Mouse (Mus musculus) hindbrain, embryonic 14.5 days (tissue): Measurements from ENCODE around the gene Gm17651. TPM values are rescaled to one million over a fixed set of nuclear protein-coding genes. Genes with fewer than 3 reads are reported as not detected.
A peak's percentile ranks its signal among the peaks of the same experiment; 100 is the strongest.

Source experiments
- ATAC-seq: fragments of 200-750 bp; cut with Nextera tagmentation; 2 replicates; pipeline ENCODE4 v1.8.0; 2017; ENCODE audit warnings: moderate number of reproducible peaks, mild to moderate bottlenecking, moderate TSS enrichment, moderate library complexity; ENCODE audit not compliant: low FRiP score
- DNase-seq: peaks from one replicate; pipeline ENCODE4 v3.0.0-alpha.2; 2015; ENCODE audit warnings: low spot score
- H3K27ac ChIP-seq: fragments of 300-500 bp; sonication (generic); 2 replicates; pipeline ENCODE4 v1.5.1; 2014; ENCODE audit warnings: mild to moderate bottlenecking, moderate library complexity
- H3K27me3 ChIP-seq: fragments of 300-500 bp; sonication (generic); 2 replicates; pipeline ENCODE4 v1.6.1; 2014; ENCODE audit warnings: mild to moderate bottlenecking, low read length, mixed read lengths; ENCODE audit not compliant: control insufficient read depth, insufficient read depth
- H3K36me3 ChIP-seq: fragments of 300-500 bp; sonication (generic); replicated peaks from 2 replicates; pipeline ENCODE4 v1.6.1; 2014; ENCODE audit not compliant: control insufficient read depth, insufficient read depth
- H3K4me1 ChIP-seq: fragments of 300-500 bp; sonication (generic); replicated peaks from 2 replicates; pipeline ENCODE4 v1.6.1; 2014; ENCODE audit warnings: antibody characterized with exemption, low read length, mixed read lengths; ENCODE audit not compliant: control insufficient read depth, insufficient read depth
- H3K4me2 ChIP-seq: fragments of 300-500 bp; sonication (generic); replicated peaks from 2 replicates; pipeline ENCODE4 v1.6.1; 2014; ENCODE audit warnings: mild to moderate bottlenecking, moderate library complexity
- H3K4me3 ChIP-seq: fragments of 300-500 bp; sonication (generic); replicated peaks from 2 replicates; pipeline ENCODE4 v1.5.1; 2014; ENCODE audit warnings: mild to moderate bottlenecking, low read length
- H3K9ac ChIP-seq: fragments of 300-500 bp; sonication (generic); 2 replicates; pipeline ENCODE4 v1.6.1; 2014
- H3K9me3 ChIP-seq: fragments of 300-500 bp; sonication (generic); 2 replicates; pipeline ENCODE4 v1.6.1; 2016; ENCODE audit warnings: low read length; ENCODE audit not compliant: control insufficient read depth
- WGBS: fragments of 180-500 bp; shearing (Covaris S2); extraction: QIAGEN DNeasy Blood & Tissue Kit; methylation state at CpG from one replicate; pipeline ENCODE4 v1.1.7; 2014; 5-methylcytosine and 5-hydroxymethylcytosine counted together
- polyA plus RNA-seq: library from polyadenylated mRNA; unstranded; fragments of >200 nt; fragmentation: Nextera tagmentation; extraction: Ambion mirVana; gene quantifications from 2 replicates; pipeline ENCODE4 v1.2.1, GENCODE M21; 2014

Gene Gm17651
- polyA plus RNA-seq, 1 experiment from 2014 or later: not detected

DNA sequence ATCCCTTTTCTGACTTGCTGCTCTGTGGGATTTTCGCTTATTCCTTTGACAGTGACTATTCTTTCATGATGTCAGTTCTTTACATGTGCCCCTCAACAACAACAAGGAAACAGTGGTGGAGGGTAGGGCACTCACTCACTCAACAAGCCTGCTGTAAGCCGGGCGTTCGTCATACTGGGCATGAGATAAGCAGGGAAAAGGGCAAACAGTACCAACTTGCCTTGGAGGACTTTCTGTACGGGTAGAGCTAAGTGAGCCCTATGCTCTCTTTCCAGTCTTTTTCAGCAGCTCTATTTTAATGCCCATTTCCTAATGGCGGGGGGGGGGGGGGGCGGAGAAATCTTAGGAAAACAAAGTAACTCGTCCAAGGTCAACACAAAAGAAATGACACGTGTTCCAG lies 32.5 kb downstream of the Gm17651 start:
- Histone ChIP-seq H3K9me3 (no peaks in the 10 kb centered on the region), H3K36me3 (no peaks in the 10 kb centered on the region), H3K27me3 (no peaks in the 10 kb centered on the region), H3K4me2 (no peak overlapping the region), H3K4me3 (no peak overlapping the region), H3K27ac (no peak overlapping the region), H3K4me1 (no peaks in the 10 kb centered on the region), H3K9ac (no peak overlapping the region)
- DNase-seq (no peak), ATAC-seq (no peak)
- 84% methylated on average over 9 of the region's 9 CpGs for WGBS

DNA sequence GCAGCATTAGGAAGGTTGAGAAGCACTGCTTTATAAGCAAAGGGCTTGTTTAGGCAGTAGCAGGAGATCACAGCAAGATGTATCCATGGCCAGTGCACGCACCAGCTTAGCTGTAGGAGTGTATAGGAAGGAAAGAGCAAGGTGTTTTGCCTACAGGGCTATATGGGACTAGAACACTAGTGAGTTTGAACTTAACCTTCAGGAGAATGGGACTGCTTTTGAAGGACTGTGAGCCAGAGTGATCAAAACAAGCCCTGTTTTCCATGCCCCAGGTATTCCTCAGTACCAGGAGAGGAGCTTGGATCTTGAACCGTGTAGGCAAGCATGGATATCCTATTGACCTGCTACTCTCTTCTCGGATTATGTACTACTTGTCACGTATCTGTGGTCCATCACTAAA lies 33.1 kb downstream of the Gm17651 start:
- Histone ChIP-seq H3K27me3 (no peaks in the 10 kb centered on the region), H3K4me2 (no peak overlapping the region), H3K27ac (no peak overlapping the region), H3K36me3 (no peaks in the 10 kb centered on the region), H3K4me3 (no peak overlapping the region), H3K4me1 (no peaks in the 10 kb centered on the region), H3K9me3 (no peaks in the 10 kb centered on the region), H3K9ac (no peak overlapping the region)
- 91% methylated on average over 4 of the region's 4 CpGs for WGBS
- DNase-seq: no peak
- no peak for ATAC-seq

DNA sequence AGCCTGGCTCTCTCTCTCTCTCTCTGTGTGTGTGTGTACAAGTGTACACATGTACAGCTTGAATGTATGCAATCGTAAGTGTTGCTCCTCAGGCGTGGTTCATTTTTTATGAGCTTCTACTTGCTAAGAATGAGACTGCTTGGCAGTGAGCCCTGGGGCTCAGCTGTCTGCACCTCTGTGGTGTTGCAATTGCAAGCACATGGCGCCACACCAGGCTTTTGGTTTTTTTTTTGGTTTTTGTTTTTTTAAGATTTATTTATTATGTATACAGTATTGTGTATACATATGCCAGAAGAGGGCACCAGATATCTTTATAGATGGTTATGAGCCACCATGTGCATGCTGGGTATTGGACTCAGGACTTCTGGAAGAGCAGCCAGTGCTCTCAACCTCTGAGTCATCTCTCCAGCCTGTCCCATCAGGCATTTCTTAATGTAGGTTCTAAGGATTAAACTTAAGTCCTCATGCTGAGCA lies 40.2 kb downstream of the Gm17651 start:
- Histone ChIP-seq H3K9ac (no peak overlapping the region), H3K4me3 (no peak overlapping the region), H3K36me3 (no peaks in the 10 kb centered on the region), H3K27ac (no peak overlapping the region), H3K4me2 (no peak overlapping the region), H3K4me1 (no peaks in the 10 kb centered on the region), H3K27me3 (no peaks in the 10 kb centered on the region), H3K9me3 (no peaks in the 10 kb centered on the region)
- no peak for ATAC-seq
- no peak for DNase-seq
- 72% methylated on average over 3 of the region's 3 CpGs for WGBS

DNA sequence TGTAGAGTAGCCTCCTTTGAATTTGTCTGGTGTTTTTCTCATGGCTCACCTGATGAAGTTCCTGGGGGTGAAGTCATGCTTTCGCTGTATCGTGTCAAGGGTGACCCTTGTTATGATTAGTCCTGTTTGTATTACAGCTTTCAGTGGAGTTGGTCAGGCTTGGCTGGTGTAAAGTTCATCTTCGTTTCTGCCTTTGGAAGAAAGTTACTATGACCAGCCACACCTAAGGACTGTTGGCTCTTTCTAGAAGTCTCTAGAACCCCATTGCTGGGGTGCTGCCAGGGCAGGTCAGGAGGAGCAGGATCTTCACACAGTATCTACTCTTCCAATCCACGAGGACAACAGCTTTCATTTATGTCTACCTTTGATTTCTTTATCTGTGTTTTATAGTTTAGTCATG lies 41.0 kb downstream of the Gm17651 start:
- ATAC-seq (no peak), DNase-seq (no peak)
- WGBS: 86% methylated on average over 4 of the region's 4 CpGs
- Histone ChIP-seq H3K4me1 (no peaks in the 10 kb centered on the region), H3K4me2 (no peak overlapping the region), H3K9me3 (no peaks in the 10 kb centered on the region), H3K36me3 (no peaks in the 10 kb centered on the region), H3K4me3 (no peak overlapping the region), H3K27ac (no peak overlapping the region), H3K9ac (no peak overlapping the region), H3K27me3 (no peaks in the 10 kb centered on the region)

DNA sequence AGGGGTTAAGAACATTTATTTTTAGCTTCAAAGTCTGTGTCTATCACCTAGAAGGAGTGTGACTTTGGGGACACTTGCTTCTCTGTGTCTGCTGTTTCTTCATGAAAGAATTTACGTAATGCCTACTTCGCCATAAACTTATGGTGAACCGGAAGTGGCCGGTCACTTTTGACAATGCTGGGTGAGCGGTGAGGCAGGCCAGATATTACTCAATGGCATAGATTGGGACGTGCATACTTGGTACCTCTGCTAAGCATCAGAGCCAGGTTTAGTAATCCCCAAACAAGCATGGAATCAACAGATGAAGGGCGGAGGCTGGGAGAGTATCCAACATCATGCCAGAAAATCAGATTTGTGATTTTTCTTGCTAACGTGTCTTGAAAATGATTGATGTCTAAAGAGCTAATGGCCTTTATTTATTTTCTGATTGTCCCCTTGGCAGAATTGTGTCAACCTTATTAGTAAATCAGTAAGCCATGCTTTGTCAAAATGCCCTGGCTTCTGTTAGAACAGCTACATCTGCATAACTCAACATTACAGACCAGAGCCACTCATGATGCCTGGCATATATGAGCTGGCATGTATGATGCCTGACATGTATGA lies 43.1 kb downstream of the Gm17651 start:
- ATAC-seq (no peak), DNase-seq (no peak)
- H3K9ac ChIP-seq: no peak overlapping the region
- no peaks in the 10 kb centered on the region for H3K4me1 ChIP-seq
- H3K4me2 ChIP-seq: no peak overlapping the region
- H3K9me3 ChIP-seq: no peaks in the 10 kb centered on the region
- H3K27ac ChIP-seq: no peak overlapping the region
- no peak overlapping the region for H3K4me3 ChIP-seq
- WGBS: 90% methylated on average over 8 of the region's 8 CpGs
- no peaks in the 10 kb centered on the region for H3K36me3 ChIP-seq
- no peaks in the 10 kb centered on the region for H3K27me3 ChIP-seq

DNA sequence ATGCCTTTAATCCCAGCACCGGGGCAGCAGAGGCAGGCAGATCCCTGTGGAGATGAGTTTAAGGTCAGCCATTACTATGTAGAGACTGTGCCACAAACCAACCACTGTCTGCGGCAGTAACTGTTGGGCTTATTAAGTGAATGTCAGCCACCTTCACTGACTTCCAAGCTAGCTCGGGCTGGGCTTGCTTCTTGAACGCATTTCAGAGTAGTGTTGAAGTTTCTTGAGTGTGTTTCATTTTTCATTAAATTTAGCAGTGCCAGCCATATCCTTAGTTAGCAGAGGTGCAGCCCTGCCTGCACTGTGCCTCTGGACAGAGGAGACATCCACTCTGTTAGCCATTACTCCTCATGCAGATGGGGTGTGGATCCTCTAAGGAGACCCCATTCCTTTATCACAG lies 43.7 kb downstream of the Gm17651 start:
- WGBS: 90% methylated on average over 4 of the region's 4 CpGs
- H3K27ac ChIP-seq: no peak overlapping the region
- DNase-seq (no peak), ATAC-seq (no peak)
- H3K9ac ChIP-seq: no peak overlapping the region
- no peaks in the 10 kb centered on the region for H3K9me3 ChIP-seq
- H3K4me2 ChIP-seq: no peak overlapping the region
- H3K27me3 ChIP-seq: no peaks in the 10 kb centered on the region
- no peak overlapping the region for H3K4me3 ChIP-seq
- H3K4me1 ChIP-seq: no peaks in the 10 kb centered on the region
- H3K36me3 ChIP-seq: no peaks in the 10 kb centered on the region

DNA sequence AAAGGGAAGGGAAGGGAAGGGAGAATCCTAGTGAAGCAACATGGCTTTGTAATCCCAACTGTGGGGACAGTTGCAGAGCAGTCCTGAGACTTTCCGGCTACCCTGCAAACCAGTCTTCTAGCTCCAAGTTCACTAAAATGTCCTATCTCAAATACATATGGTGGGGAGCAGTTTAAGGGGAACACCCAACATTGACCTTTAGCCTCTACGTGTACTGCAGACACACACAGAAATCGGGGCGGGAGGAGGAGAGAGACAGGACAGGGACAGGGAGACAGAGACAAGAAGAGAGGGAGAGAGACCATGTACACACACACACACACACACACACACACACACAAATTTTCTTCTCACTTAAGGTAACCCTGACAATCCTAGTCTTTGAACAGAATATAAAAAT lies 44.6 kb downstream of the Gm17651 start:
- Histone ChIP-seq H3K4me2 (no peak overlapping the region), H3K4me1 (no peaks in the 10 kb centered on the region), H3K36me3 (no peaks in the 10 kb centered on the region), H3K9ac (no peak overlapping the region), H3K27ac (no peak overlapping the region), H3K9me3 (no peaks in the 10 kb centered on the region), H3K4me3 (no peak overlapping the region), H3K27me3 (no peaks in the 10 kb centered on the region)
- DNase-seq (no peak), ATAC-seq (no peak)
- 86% methylated on average over 4 of the region's 4 CpGs for WGBS

DNA sequence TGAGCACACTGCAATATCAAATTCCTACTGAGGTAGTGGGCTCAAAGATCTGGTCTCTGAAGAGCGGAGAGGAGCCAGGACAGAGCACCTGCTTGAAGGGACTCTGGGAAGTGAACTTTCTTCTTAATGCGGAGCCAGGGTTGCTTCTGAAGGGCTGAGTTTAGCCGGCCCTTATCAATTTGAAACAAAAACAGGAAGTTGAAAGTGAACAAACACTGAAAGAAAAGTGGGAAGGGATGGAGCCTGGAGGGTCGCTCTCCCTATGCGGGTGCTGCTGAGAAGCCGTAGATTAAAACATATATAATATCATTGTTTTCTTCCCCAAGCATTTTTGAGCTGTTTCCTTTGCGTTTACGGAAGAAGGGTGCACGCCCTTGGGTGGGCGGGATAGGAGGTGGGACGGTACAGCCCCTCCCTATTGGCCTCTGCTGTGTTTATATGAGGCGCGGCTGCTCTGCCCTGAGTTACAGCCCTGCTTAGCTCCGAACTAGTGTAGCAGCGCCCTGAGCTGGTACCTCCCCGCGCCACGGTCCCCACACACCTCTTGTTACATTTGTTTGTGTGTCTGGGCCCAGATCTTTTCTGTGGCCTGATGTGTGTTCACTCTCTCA lies 46.0 kb downstream of the Gm17651 start, which contains the start of gene Fmo5:
Gene Fmo5, plus strand, starts transcription at position 414 of the 611 bp plus-strand sequence.
- no peak within 1 kb of the TSS for H3K9ac ChIP-seq

DNA sequence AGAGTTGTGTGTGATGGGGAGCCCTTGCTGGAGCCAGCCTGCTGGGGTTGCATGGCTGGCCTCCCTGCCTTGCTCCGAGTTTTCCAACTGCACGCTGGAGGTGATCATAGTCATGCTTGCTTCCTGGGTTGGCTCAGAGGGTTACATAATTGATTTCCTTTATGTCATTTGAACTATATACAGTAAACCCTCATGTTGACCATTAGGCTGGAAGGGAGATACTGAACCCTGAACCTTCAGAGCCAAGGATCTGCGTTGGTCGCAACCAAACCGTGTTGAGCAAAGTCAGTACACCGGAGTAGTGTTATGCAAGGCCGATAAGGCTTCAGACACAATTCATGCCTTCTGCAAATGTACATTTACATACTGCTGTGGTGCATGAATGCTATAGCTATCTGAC lies 46.6 kb downstream of the Gm17651 start:
- no peak overlapping the region for H3K4me2 ChIP-seq
- no peaks in the 10 kb centered on the region for H3K9me3 ChIP-seq
- no peaks in the 10 kb centered on the region for H3K36me3 ChIP-seq
- H3K9ac ChIP-seq: no peak overlapping the region
- no peaks in the 10 kb centered on the region for H3K27me3 ChIP-seq
- H3K4me3 ChIP-seq: no peak overlapping the region
- H3K4me1 ChIP-seq: no peaks in the 10 kb centered on the region
- ATAC-seq (no peak), DNase-seq (no peak)
- 84% methylated on average over 7 of the region's 7 CpGs for WGBS
- no peak overlapping the region for H3K27ac ChIP-seq

More for the DNA sequence above, 46.0 kb downstream of the Gm17651 start, which contains the start of gene Fmo5:
- peak within 1 kb of the TSS; percentile 47 for H3K4me2 ChIP-seq
- H3K4me3 ChIP-seq: peak within 1 kb of the TSS; percentile 17
- DNase-seq: no peak
- ATAC-seq: no peak
- H3K27ac ChIP-seq: no peak within 1 kb of the TSS
- H3K9me3 ChIP-seq: no peaks in the 10 kb centered on the region
- WGBS: 7% methylated on average over 18 of the region's 18 CpGs
- H3K27me3 ChIP-seq: no peaks in the 10 kb centered on the region
- no peaks in the 10 kb centered on the region for H3K36me3 ChIP-seq
- no peaks in the 10 kb centered on the region for H3K4me1 ChIP-seq
